Mouse (Mus musculus): ENCODE measurements around the gene Megf8. TPM values are rescaled to one million over a fixed set of nuclear protein-coding genes. Genes with fewer than 3 reads are reported as not detected.

Gene Megf8
- total and polyA plus RNA-seq, 2 experiments from 2014 or later = 15.6 to 103 TPM

GRCm38 (mm10) chr7:25326233-25326632 is 9.3 kb downstream of the Megf8 start:
- WGBS = 91% methylated on average over 8 of the region's 8 CpGs
- TF ChIP-seq CTCF (IDR thresholded peaks at IDR 0.05) = no peak
- H3K9ac ChIP-seq (replicated peaks; ENCODE audit: low read length, poor library complexity, severe bottlenecking) = no peak overlapping the region

GRCm38 (mm10) chr7:25333596-25334307 is 16.8 kb downstream of the Megf8 start:
- peak; percentile 74 for TF ChIP-seq CTCF (IDR thresholded peaks at IDR 0.05)
- no peak overlapping the region for H3K9ac ChIP-seq (replicated peaks; ENCODE audit: low read length, poor library complexity, severe bottlenecking)
- H3K9me3 ChIP-seq (ENCODE audit: low read length) = no peaks in the 10 kb centered on the region
- peak; percentile 68 for DNase-seq (ENCODE audit: low spot score)
- ATAC-seq (ENCODE audit: low FRiP score) = peak; percentile 42
- H3K36me3 ChIP-seq (ENCODE audit: insufficient read depth, low read length) = peaks cover 50% of the 10 kb centered on the region
- no peaks in the 10 kb centered on the region for H3K4me1 ChIP-seq (ENCODE audit: insufficient read depth, low read length)
- WGBS = 42% methylated on average over 16 of the region's 16 CpGs
- H3K4me3 ChIP-seq (ENCODE audit: low read depth, low read length) = no peak overlapping the region
- no peaks in the 10 kb centered on the region for H3K27me3 ChIP-seq (ENCODE audit: insufficient read depth, low read length)
- no peak overlapping the region for H3K4me2 ChIP-seq (ENCODE audit: low read depth, low read length, poor library complexity, severe bottlenecking)
- no peak overlapping the region for H3K27ac ChIP-seq (ENCODE audit: low read depth, low read length)

More at GRCm38 (mm10) chr7:25326233-25326632, 9.3 kb downstream of the Megf8 start:
- Histone ChIP-seq H3K27me3 (ENCODE audit: insufficient read depth, low read length) (no peaks in the 10 kb centered on the region), H3K4me3 (ENCODE audit: low read depth, low read length) (no peak overlapping the region), H3K27ac (ENCODE audit: low read depth, low read length) (no peak overlapping the region), H3K9me3 (ENCODE audit: low read length) (no peaks in the 10 kb centered on the region), H3K36me3 (ENCODE audit: insufficient read depth, low read length) (peaks cover 31% of the 10 kb centered on the region), H3K4me1 (ENCODE audit: insufficient read depth, low read length) (peaks cover 9% of the 10 kb centered on the region; the same call in 1 of the 2 replicates), H3K4me2 (ENCODE audit: low read depth, low read length, poor library complexity, severe bottlenecking) (no peak overlapping the region)
- ATAC-seq (ENCODE audit: low FRiP score) (no peak), DNase-seq (ENCODE audit: low spot score) (no peak)

- no peak overlapping the region for H3K27ac ChIP-seq (ENCODE audit: low read depth, low read length)
- no peak for DNase-seq (ENCODE audit: low spot score)
- H3K27me3 ChIP-seq (ENCODE audit: insufficient read depth, low read length) = no peaks in the 10 kb centered on the region
- H3K4me1 ChIP-seq (ENCODE audit: insufficient read depth, low read length) = no peaks in the 10 kb centered on the region
- 80% methylated on average over 12 of the region's 12 CpGs for WGBS
- H3K36me3 ChIP-seq (ENCODE audit: insufficient read depth, low read length) = peaks cover 53% of the 10 kb centered on the region
- no peak for TF ChIP-seq CTCF (IDR thresholded peaks at IDR 0.05)
- no peak overlapping the region for H3K9ac ChIP-seq (replicated peaks; ENCODE audit: low read length, poor library complexity, severe bottlenecking)
- no peak overlapping the region for H3K4me2 ChIP-seq (ENCODE audit: low read depth, low read length, poor library complexity, severe bottlenecking)
- no peaks in the 10 kb centered on the region for H3K9me3 ChIP-seq (ENCODE audit: low read length)
- ATAC-seq (ENCODE audit: low FRiP score) = no peak
- no peak overlapping the region for H3K4me3 ChIP-seq (ENCODE audit: low read depth, low read length)
These were observed 17.5 kb downstream of the Megf8 start for GRCm38 (mm10) chr7:25334472-25334871.

- TF ChIP-seq CTCF (IDR thresholded peaks at IDR 0.05) = no peak
- no peak for ATAC-seq (ENCODE audit: low FRiP score)
- H3K27ac ChIP-seq (ENCODE audit: low read depth, low read length) = no peak overlapping the region
- H3K4me3 ChIP-seq (ENCODE audit: low read depth, low read length) = no peak overlapping the region
- 94% methylated on average over 9 of the region's 9 CpGs for WGBS
- peaks cover 3% of the 10 kb centered on the region; the same call in 1 of the 2 replicates for H3K4me1 ChIP-seq (ENCODE audit: insufficient read depth, low read length)
- H3K27me3 ChIP-seq (ENCODE audit: insufficient read depth, low read length) = no peaks in the 10 kb centered on the region
- peaks cover 56% of the 10 kb centered on the region for H3K36me3 ChIP-seq (ENCODE audit: insufficient read depth, low read length)
- no peak for DNase-seq (ENCODE audit: low spot score)
- no peaks in the 10 kb centered on the region for H3K9me3 ChIP-seq (ENCODE audit: low read length)
- H3K9ac ChIP-seq (replicated peaks; ENCODE audit: low read length, poor library complexity, severe bottlenecking) = no peak overlapping the region
- H3K4me2 ChIP-seq (ENCODE audit: low read depth, low read length, poor library complexity, severe bottlenecking) = no peak overlapping the region
These were observed 22.4 kb downstream of the Megf8 start for GRCm38 (mm10) chr7:25339329-25339728.

- 62% methylated on average over 20 of the region's 20 CpGs for WGBS
- no peak overlapping the region for H3K4me2 ChIP-seq (ENCODE audit: low read depth, low read length, poor library complexity, severe bottlenecking)
- no peaks in the 10 kb centered on the region for H3K27me3 ChIP-seq (ENCODE audit: insufficient read depth, low read length)
- H3K4me3 ChIP-seq (ENCODE audit: low read depth, low read length) = no peak overlapping the region
- DNase-seq (ENCODE audit: low spot score) (peak; percentile 49), ATAC-seq (ENCODE audit: low FRiP score) (peak; percentile 64)
- peak overlapping the region; percentile 59 for H3K27ac ChIP-seq (ENCODE audit: low read depth, low read length)
- no peak overlapping the region for H3K9ac ChIP-seq (replicated peaks; ENCODE audit: low read length, poor library complexity, severe bottlenecking)
- TF ChIP-seq CTCF (IDR thresholded peaks at IDR 0.05) = no peak
- H3K36me3 ChIP-seq (ENCODE audit: insufficient read depth, low read length) = peaks cover 55% of the 10 kb centered on the region
- peaks cover 3% of the 10 kb centered on the region; the same call in 1 of the 2 replicates for H3K4me1 ChIP-seq (ENCODE audit: insufficient read depth, low read length)
- no peaks in the 10 kb centered on the region for H3K9me3 ChIP-seq (ENCODE audit: low read length)
These were observed 24.2 kb downstream of the Megf8 start for GRCm38 (mm10) chr7:25341000-25341784.

GRCm38 (mm10) chr7:25348861-25349260 is 31.9 kb downstream of the Megf8 start:
- no peak for TF ChIP-seq CTCF (IDR thresholded peaks at IDR 0.05)
- Histone ChIP-seq H3K36me3 (ENCODE audit: insufficient read depth, low read length) (peaks cover 69% of the 10 kb centered on the region), H3K4me2 (ENCODE audit: low read depth, low read length, poor library complexity, severe bottlenecking) (no peak overlapping the region), H3K27me3 (ENCODE audit: insufficient read depth, low read length) (no peaks in the 10 kb centered on the region), H3K9me3 (ENCODE audit: low read length) (no peaks in the 10 kb centered on the region), H3K27ac (ENCODE audit: low read depth, low read length) (no peak overlapping the region), H3K4me1 (ENCODE audit: insufficient read depth, low read length) (no peaks in the 10 kb centered on the region), H3K9ac (replicated peaks; ENCODE audit: low read length, poor library complexity, severe bottlenecking) (no peak overlapping the region), H3K4me3 (ENCODE audit: low read depth, low read length) (no peak overlapping the region)
- no peak for DNase-seq (ENCODE audit: low spot score)
- 90% methylated on average over 8 of the region's 8 CpGs for WGBS
- no peak for ATAC-seq (ENCODE audit: low FRiP score)
